Mouse (Mus musculus) kidney, adult 2 months (tissue): ENCODE measurements at regions not wholly inside any gene's neighbourhood (a gene's known extent, or its start where the extent isn't known, plus 50 kb on each side); places are given as distances from the start of the nearest gene placed in this dataset.

ENCODE experiments used
- DNase-seq: peaks from one replicate; pipeline ENCODE4 v3.0.0; 2021
- H3K27ac ChIP-seq: fragments of 200-500 bp; 2 replicates; pipeline ENCODE4 v1.5.1; 2012; ENCODE audit warnings: low read depth, low read length, control low read depth, inconsistent platforms; ENCODE audit not compliant: insufficient read depth
- H3K27me3 ChIP-seq: fragments of 200-500 bp; replicated peaks from 2 replicates; pipeline ENCODE4 v1.6.1; 2012; ENCODE audit warnings: mild to moderate bottlenecking, moderate library complexity, low read length, inconsistent platforms; ENCODE audit not compliant: control insufficient read depth, insufficient read depth
- H3K36me3 ChIP-seq: fragments of 200-500 bp; 2 replicates; pipeline ENCODE4 v1.6.1; 2012; ENCODE audit warnings: mild to moderate bottlenecking, moderate library complexity, low read length, inconsistent platforms; ENCODE audit not compliant: control insufficient read depth, insufficient read depth
- H3K4me1 ChIP-seq: fragments of 200-500 bp; 2 replicates; pipeline ENCODE4 v1.6.1; 2011; ENCODE audit warnings: low read length; ENCODE audit not compliant: control insufficient read depth, insufficient read depth
- H3K4me3 ChIP-seq: fragments of 200-500 bp; 2 replicates; pipeline ENCODE4 v1.5.1; 2011; ENCODE audit warnings: mild to moderate bottlenecking, low read depth, low read length, control low read depth; ENCODE audit not compliant: insufficient read depth
- CTCF ChIP-seq: fragments of 200-500 bp; conservative IDR thresholded peaks from 2 replicates; pipeline ENCODE4 v1.5.1; 2011; ENCODE audit warnings: low read depth, mild to moderate bottlenecking, control low read depth, low read length, moderate library complexity, mixed read lengths; ENCODE audit not compliant: insufficient read depth, insufficient read length
- POLR2A ChIP-seq: fragments of 200-500 bp; IDR thresholded peaks from one replicate; pipeline ENCODE4 v1.6.1; 2011; ENCODE audit warnings: low read depth, low read length, control low read depth
- WGBS: fragments of 180-500 bp; shearing (Covaris S2); methylation state at CpG from one replicate; pipeline ENCODE4 v1.1.7; 2018; 5-methylcytosine and 5-hydroxymethylcytosine counted together

DNA sequence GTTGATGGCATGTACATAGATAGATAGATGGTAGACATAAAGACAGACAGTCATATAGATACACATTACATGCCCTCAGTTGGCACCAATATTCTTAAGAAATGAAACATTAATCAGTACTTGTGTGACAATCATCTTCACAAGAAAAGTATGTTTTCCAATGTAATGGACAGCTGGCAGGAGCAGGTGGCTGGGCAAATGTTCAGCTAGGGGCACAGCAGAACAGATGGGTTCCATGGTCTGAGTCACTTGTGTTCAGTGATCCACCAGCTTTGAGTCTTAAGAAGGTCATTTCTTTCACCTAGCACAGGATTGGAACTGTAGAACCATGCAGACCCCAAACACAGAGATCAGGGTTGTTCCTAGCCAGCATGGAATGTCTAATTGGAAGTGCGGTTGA is 2631.2 kb upstream of the 5930422O12Rik start:
- Histone ChIP-seq H3K27ac (no peak overlapping the region), H3K4me1 (no peaks in the 10 kb centered on the region), H3K4me3 (no peak overlapping the region), H3K27me3 (no peaks in the 10 kb centered on the region), H3K36me3 (no peaks in the 10 kb centered on the region)
- WGBS, result 86% methylated on average over 1 of the region's 1 CpGs
- TF ChIP-seq CTCF, result no peak
- no peak for TF ChIP-seq POLR2A
- no peak for DNase-seq

DNA sequence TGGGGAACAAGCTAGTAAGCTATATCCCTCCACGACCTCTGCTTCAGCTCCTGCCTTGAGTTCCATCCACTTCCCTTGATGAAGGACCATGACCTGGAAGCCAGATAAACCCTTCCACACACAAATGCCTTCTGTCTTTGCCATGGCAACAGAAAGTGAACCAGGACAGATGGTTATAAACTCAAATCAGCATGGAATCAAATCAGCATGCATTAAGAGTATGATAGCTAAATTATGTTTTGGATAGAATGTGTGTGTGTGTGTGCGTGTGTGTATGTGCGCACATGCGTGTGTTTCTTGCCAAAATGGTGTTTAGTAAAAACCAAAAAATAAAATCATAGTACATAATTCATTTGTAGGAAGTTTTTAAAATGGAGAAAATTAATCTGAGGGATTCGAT is 2611.5 kb upstream of the 5930422O12Rik start:
- H3K27ac ChIP-seq, result no peak overlapping the region
- H3K27me3 ChIP-seq, result no peaks in the 10 kb centered on the region
- no peak overlapping the region for H3K4me3 ChIP-seq
- TF ChIP-seq CTCF (no peak), POLR2A (no peak)
- H3K4me1 ChIP-seq, result no peaks in the 10 kb centered on the region
- WGBS, result 88% methylated on average over 5 of the region's 5 CpGs
- no peaks in the 10 kb centered on the region for H3K36me3 ChIP-seq
- DNase-seq, result no peak

DNA sequence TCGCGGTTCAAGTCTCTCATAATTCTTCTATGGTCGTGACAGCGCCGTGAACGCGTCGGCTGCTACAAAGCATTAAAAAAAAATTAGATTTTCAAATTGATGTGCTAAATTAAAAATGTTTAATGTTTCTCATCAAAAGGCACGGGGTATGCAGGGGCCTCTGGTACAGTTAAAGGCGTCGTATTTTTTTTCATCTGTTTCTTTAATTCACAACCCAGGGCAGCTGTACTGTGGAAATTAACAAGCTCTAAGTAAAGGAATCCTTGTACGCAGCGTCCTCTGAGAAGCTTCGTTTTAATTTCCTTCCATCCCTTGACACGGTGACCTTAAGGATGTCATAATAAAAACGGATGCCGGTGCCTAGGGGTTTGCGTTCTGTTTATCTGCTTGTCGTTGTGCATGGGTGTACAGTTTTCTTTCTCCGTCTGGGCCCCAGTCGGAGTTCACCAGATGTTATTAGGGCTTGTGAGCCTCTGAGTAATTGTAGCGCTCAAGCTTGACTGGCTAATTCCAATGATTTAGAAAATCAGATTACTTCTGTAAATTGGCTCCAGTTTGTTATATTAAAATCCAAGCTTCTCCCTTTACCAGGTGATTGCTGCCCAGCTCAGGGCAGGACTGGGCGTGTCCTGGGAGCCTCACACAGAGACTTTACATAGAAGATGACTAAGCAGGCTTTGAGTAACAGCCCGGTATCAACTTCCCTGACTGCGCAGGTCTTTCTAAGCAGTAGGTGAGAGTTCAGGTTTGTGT is 2605.5 kb upstream of the 5930422O12Rik start:
- 29% methylated on average over 25 of the region's 25 CpGs for WGBS
- no peak for TF ChIP-seq POLR2A
- TF ChIP-seq CTCF, result no peak
- Histone ChIP-seq H3K27me3 (no peaks in the 10 kb centered on the region), H3K36me3 (no peaks in the 10 kb centered on the region), H3K27ac (no peak overlapping the region), H3K4me1 (no peaks in the 10 kb centered on the region), H3K4me3 (no peak overlapping the region)
- DNase-seq, result no peak

DNA sequence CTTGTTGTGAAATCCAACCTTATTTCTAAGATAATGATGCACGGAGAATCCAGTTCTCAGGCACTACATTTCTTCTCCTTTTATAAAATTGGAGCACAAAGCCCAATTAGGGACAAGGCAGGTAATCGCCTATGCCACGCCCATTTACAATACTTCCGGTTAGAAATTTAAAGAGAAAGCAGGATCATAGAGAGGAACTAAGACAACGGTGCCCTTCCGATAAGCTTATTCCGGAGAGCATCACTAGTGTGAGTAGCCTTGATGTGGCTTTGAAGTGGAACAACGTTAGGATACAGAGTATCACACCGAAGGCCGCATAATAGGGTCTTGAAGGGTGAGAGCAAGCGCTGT is 2604.9 kb upstream of the 5930422O12Rik start:
- no peak for TF ChIP-seq POLR2A
- H3K4me3 ChIP-seq, result no peak overlapping the region
- no peak for DNase-seq
- no peaks in the 10 kb centered on the region for H3K36me3 ChIP-seq
- H3K4me1 ChIP-seq, result no peaks in the 10 kb centered on the region
- no peaks in the 10 kb centered on the region for H3K27me3 ChIP-seq
- 84% methylated on average over 11 of the region's 11 CpGs for WGBS
- H3K27ac ChIP-seq, result no peak overlapping the region

DNA sequence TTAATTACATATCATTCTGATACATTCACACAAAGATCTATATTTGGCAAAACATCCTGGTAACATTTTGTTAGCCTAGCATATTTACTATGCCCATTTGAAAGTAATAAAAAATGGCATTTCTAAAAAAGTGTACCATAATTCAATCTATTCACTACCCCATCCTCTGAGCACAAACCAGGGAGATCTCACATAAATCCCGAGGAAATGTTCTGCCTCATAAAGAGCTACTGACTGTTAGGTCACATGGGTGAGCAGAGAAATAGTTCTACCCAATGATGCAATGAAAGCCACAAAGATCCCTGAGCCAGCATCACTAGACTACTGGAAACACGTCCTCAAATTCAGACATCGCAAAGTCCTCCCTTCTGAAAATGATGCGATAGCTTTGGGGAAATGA is 2602.5 kb upstream of the 5930422O12Rik start:
- Histone ChIP-seq H3K36me3 (no peaks in the 10 kb centered on the region), H3K4me1 (no peaks in the 10 kb centered on the region)
- WGBS, result 35% methylated on average over 4 of the region's 4 CpGs

DNA sequence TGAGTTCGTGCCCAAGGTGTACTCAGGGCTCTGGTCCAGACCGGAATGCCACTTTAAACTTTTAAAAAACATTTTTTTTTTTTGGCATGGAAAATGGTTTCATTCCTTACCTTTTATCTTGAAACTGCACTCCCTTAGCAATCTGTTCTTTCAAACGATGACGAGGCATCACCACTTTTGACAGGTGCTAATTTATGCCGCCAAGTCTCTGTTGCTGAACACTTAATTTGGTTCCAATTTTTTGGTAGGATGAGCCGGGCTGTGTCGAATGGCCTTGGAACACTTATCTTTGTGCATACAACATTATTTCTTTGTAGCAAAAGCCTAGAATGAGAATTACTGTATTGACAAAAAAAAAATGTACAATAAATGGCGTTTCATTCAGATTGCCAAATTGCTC is 2590.5 kb upstream of the 5930422O12Rik start:
- Histone ChIP-seq H3K4me1 (no peaks in the 10 kb centered on the region), H3K4me3 (no peak overlapping the region), H3K36me3 (no peaks in the 10 kb centered on the region), H3K27me3 (no peaks in the 10 kb centered on the region), H3K27ac (no peak overlapping the region)
- DNase-seq, result no peak
- WGBS, result 85% methylated on average over 8 of the region's 8 CpGs
- TF ChIP-seq POLR2A, result no peak
- TF ChIP-seq CTCF, result no peak

More for the DNA sequence above, 2602.5 kb upstream of the 5930422O12Rik start:
- TF ChIP-seq CTCF (no peak), POLR2A (no peak)
- no peak for DNase-seq
- Histone ChIP-seq H3K4me3 (no peak overlapping the region), H3K27me3 (no peaks in the 10 kb centered on the region), H3K27ac (no peak overlapping the region)

DNA sequence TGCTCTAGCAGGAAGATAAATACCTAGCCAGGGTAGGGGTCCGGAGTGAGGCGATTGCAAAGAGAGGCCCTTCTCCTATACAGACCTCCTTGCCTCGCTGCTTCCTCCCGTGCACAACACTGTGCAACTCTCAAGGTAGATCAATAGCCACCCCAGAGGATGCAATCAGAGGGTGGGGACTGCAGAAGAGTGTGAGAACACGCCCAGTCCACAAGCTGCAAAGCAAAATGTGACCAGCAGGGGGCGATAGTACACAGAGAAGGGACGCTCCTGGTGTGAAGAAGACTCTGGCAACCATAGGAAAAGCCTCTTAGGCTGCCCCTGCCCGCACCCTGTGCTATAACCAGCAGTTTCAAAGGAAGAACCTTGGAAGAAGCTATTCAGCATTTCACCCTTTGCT is 2588.4 kb upstream of the 5930422O12Rik start:
- WGBS, result 37% methylated on average over 8 of the region's 8 CpGs
- peak; percentile 55 for DNase-seq
- no peak overlapping the region for H3K4me3 ChIP-seq

DNA sequence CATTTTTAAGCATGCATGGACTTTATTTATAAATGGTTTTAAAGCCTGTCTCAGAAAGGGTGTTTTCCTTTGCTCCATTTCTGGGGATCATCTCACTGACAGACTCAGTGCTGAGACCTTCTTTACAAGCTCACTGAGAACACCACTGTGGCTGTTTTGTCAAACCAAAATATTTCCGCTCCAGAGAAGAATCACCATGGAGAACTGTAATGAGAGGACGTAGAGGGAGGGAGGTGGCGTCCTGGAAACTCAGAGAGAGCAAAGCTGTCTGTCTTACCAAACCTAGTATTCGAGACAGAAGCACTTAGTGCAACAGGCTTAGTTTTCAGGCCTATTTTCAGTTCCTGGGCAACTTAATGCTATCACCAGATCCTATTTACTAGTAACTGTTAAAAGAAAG is 2565.5 kb upstream of the 5930422O12Rik start:
- no peak for DNase-seq
- 28% methylated on average over 4 of the region's 4 CpGs for WGBS

More for the DNA sequence above, 2588.4 kb upstream of the 5930422O12Rik start:
- Histone ChIP-seq H3K27ac (no peak overlapping the region), H3K36me3 (no peaks in the 10 kb centered on the region), H3K4me1 (no peaks in the 10 kb centered on the region), H3K27me3 (no peaks in the 10 kb centered on the region)
- peak; percentile 71 for TF ChIP-seq CTCF
- no peak for TF ChIP-seq POLR2A

More for the DNA sequence above, 2565.5 kb upstream of the 5930422O12Rik start:
- no peaks in the 10 kb centered on the region for H3K36me3 ChIP-seq
- no peaks in the 10 kb centered on the region for H3K27me3 ChIP-seq
- H3K4me3 ChIP-seq, result no peak overlapping the region
- no peaks in the 10 kb centered on the region for H3K4me1 ChIP-seq
- no peak overlapping the region for H3K27ac ChIP-seq
- TF ChIP-seq CTCF (no peak), POLR2A (no peak)
